Mouse (Mus musculus) urinary bladder, postnatal 0 days (tissue): Measurements from ENCODE around the gene Itgb2. TPM values are rescaled to one million over a fixed set of nuclear protein-coding genes. Genes with fewer than 3 reads are reported as not detected.

ENCODE experiments used
- polyA plus RNA-seq: library from polyadenylated mRNA; unstranded; fragments of >200 nt; fragmentation: Nextera tagmentation; extraction: Ambion mirVana; gene quantifications from 2 replicates; pipeline ENCODE4 v1.2.1, GENCODE M21; 2015

Gene Itgb2
- polyA plus RNA-seq = 5.6 and 37.0 TPM in 2 replicates

DNA sequence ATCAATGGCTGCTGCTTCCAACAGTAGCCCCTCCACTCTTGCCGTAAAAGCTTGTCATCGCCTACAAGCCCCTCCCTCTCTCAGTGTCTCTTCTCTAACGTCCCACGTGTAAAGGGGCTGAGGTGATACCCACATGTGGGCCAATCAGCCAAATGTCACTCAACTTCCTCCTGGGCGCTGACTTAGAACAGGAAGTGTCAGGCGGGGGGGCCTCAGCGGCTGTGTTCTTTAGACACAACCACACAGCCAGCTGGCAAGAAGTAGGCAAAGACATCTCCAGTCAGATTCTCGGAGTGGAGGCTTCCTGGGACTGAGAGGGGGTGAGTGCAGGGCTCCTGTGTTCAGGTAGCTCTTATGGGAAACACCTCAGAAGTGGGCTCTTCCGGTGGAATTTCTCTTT, at the start of gene Itgb2:
Gene Itgb2 (plus strand): TSS at position 113 of the 400 bp plus-strand sequence.

DNA sequence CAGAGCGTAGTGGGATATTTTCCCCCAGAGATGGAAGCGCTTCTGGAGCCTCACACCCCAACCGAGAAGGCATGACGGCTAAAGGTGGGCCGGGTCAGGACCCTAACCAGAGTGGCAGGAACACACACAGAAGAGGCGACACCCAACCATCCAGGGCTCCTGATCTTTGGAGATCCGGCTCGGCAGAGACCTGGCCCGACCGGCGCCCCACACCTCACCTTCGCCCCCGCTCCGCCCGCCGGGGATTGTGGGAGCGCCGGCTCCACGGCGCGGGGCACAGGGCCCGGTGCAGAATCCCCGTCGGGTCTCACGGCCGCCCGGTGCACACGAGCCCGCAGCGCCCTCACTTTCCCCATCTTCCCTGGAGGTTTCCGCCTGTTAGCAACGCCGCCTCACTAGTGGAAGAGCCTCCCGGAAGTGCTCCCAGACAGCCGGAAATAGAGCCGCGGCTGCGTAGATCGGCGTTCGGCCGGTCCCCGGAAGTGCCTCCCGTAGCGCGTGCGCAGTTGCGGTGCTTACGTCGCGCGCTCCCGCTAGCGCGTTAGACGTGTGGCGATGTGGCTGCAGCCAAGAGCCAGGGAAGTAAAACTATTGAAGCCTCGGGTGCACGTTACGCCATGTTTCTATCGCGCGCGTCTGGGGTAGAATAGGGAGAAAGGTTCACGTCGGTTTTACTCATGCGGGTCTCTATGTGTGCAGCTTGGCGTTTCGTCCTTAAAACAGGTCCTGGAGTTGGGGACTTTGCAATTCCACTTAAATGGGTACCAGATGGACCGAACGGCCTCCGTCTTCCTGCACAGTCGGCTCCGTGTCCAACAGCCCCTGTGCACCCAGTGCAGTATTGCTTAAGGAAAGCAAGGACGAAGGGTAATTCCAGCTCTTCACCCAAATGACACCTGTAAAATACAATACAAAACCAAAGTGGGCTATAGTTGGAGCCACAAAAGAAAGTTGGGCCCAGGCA, 14.4 kb upstream of the Itgb2 start, which contains the start of gene Fam207a:
Gene Fam207a (minus strand): TSS at position 401 of the 964 bp plus-strand sequence.

DNA sequence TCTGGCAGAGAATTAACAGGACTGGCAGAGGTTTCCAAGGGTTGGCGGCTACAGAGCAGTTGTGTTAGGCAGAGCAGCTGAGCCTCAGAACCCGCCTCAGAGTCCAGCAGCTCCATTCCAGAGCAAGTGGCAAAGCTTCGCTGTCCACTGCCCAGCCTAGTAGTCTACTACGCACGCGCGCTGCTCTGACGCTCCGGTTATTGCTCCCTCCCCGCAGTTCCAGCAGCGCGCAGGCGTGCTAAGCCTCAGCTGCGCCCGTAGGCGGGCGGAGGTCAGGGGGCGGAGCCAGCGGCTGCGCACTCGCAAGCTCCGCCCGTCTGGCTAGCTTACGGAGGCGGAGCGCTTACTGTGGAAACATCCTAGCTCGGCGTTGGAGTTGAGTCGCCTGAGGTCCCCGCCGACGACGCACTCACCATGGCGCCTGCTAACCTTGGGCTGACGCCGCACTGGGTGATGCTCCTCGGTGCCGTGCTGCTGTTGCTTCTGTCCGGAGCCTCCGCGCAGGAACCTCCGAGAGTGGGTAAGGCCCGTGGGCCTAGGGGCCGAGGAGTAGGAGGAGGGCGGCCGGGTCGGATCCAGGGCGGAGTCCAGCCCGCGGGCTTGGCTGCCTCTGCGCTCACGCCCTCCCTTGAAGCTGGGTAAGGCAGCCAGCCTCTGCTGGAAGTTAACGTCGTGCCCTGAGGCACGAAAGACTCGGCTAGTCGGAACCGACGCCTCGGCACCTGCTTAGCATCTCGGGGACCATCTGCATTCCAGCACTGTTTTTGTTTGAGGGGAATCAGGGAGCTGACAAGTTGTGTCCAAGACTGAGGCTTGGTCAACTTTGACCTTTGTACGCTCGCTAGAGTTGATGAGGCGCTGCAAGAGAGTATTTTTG, 51.6 kb downstream of the Itgb2 start, which contains the start of gene Pttg1ip:
Gene Pttg1ip (plus strand): TSS at position 313 of the 877 bp plus-strand sequence.

DNA sequence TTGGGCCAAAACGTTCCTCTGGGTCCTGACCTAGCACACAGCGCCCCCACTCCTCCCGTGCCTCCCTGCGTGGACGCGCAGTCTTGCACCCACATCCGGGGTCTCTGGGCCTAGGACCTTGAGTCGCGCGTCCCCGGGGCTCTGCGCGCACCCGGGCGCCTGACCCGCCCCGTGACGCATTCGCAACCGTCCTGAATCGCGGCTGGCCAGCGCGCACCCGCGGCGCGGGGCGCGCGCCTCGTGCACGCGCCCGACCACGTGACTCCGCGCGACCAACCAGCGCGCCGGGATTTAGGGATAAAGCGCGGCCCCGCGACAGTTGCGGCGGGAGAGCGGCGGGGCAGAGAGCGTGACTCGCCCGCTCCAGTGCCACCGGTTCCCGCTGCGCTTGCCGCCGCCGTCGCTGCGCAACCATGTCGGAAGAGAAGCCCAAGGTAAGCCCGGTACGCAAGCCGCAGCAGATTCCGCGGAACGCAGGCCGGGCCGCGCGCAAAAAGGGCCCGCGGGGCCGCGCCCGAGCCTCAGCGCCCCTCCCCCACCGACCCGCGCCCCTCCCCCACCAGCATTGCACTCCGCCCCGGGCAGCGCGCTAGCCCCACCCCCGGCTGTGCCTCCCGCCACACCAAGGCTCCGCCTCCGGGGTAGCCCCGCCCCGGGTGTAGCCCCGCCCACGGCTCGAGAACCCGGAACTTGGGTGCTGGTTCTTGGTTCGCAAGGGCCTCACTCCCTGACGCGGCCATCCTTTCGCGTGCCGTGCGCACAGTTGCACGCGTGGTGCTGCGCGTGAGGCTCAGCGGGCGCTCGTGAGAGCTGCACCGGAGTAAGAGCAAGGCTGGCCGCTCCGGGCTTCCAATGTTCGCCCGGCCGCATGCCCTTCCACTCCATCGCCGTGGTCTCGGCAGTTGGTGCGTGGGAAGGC, 76.1 kb downstream of the Itgb2 start, which contains the start of the genes Sumo3 and Gm49325:
Gene Sumo3 (plus strand): TSS at position 190 of the 919 bp plus-strand sequence.
Gene Gm49325 (plus strand): TSS at position 290 of the 919 bp plus-strand sequence.

Other genes with a start within 250 kb of the Itgb2 start
- 6.5 and 6.7 TPM in 2 replicates for gene Adarb1, start 112.0 kb upstream of the Itgb2 start, polyA plus RNA-seq
- 27.7 and 28.7 TPM in 2 replicates for gene Fam207a, start 14.5 kb upstream of the Itgb2 start, polyA plus RNA-seq
- 150 and 154 TPM in 2 replicates for gene Pttg1ip, start 51.5 kb downstream of the Itgb2 start, polyA plus RNA-seq
- gene Sumo3, start 75.8 kb downstream of the Itgb2 start, polyA plus RNA-seq = 184 and 190 TPM in 2 replicates
- 5.7 and 21.3 TPM in 2 replicates for gene Gm49325, start 75.9 kb downstream of the Itgb2 start, polyA plus RNA-seq
- 59.0 and 62.6 TPM in 2 replicates for gene Ube2g2, start 92.0 kb downstream of the Itgb2 start, polyA plus RNA-seq
- gene Tspear, start 156.3 kb downstream of the Itgb2 start, polyA plus RNA-seq = 0.39 and 0.67 TPM in 2 replicates
- gene Gm19402, start 160.5 kb downstream of the Itgb2 start, polyA plus RNA-seq = not detected in 2 replicates
- not detected in 2 replicates for gene Gm9508, start 167.0 kb downstream of the Itgb2 start, polyA plus RNA-seq
- not detected in 2 replicates for gene Gm10272, start 176.4 kb downstream of the Itgb2 start, polyA plus RNA-seq
- not detected in 2 replicates for gene Gm10024, start 181.2 kb downstream of the Itgb2 start, polyA plus RNA-seq
- gene Gm10142, start 185.6 kb downstream of the Itgb2 start, polyA plus RNA-seq = not detected in 2 replicates
- gene Krtap12-1, start 190.3 kb downstream of the Itgb2 start, polyA plus RNA-seq = not detected in 2 replicates
- not detected in 2 replicates for gene Gm10100, start 196.2 kb downstream of the Itgb2 start, polyA plus RNA-seq
- not detected in 2 replicates for gene Gm18596, start 212.4 kb downstream of the Itgb2 start, polyA plus RNA-seq
- not detected in 2 replicates for gene Gm9736, start 221.1 kb downstream of the Itgb2 start, polyA plus RNA-seq
- gene Gm3233, start 229.4 kb downstream of the Itgb2 start, polyA plus RNA-seq = not detected in 2 replicates
- gene Gm3238, start 241.1 kb downstream of the Itgb2 start, polyA plus RNA-seq = not detected in 2 replicates
- gene Gm7138, start 246.7 kb downstream of the Itgb2 start, polyA plus RNA-seq = not detected in 2 replicates